Mouse (Mus musculus) frontal cortex, postnatal 36 days (tissue): ENCODE data around the gene Foxf2.

ENCODE experiments used
- DNase-seq, 2 experiments: peaks; one replicate each; pipeline ENCODE4 v3.0.0; 2022; ENCODE audit warnings: low spot score in 2 of 2

Gene Foxf2

DNA sequence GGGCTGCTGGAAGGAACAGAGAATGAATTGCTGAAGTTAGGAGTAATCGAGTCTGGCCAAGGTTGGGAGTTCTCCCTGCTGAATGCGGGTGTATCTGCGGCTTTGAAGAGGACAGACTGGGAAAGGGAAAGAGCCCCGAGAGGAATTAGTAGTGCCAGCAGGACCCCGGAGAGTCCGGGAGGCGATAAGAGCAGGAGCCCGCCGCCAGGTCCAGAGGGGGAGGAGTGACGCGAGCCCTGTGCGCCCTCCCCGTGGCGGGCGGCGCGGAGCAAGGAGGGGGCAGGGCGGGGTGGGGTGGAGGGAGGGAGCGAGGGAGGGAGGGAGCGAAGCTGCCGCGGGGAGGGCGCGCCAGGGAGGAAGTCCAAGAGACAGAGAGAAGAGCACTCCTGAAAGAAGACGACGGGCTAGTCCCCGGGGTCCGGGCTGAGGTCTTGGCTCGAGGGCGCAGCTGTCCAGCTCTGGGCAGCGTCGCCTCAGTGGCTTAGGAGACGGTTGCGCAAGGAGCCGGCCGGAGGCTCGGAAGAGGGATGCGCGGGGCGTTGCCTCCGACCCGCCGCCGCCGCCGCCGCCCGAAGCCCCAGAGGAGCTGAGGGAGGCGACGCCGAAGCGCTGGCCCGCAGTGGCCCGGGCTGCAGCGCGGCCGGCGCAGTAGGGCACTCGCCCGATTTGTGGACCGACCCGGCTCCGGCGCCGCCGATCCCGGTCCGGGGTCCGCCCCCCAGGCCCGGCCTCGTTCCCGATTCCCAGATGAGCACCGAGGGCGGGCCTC, at the start of gene Foxf2:
Gene Foxf2, plus strand, starts transcription at position 484 of the 769 bp plus-strand sequence.
- DNase-seq: no peak

- DNase-seq: no peak
Observed at GRCm38 (mm10) chr13:31576696-31577095, 48.9 kb upstream of the Foxf2 start.

GRCm38 (mm10) chr13:31577576-31577975, 48.0 kb upstream of the Foxf2 start:
- no peak for DNase-seq

DNA sequence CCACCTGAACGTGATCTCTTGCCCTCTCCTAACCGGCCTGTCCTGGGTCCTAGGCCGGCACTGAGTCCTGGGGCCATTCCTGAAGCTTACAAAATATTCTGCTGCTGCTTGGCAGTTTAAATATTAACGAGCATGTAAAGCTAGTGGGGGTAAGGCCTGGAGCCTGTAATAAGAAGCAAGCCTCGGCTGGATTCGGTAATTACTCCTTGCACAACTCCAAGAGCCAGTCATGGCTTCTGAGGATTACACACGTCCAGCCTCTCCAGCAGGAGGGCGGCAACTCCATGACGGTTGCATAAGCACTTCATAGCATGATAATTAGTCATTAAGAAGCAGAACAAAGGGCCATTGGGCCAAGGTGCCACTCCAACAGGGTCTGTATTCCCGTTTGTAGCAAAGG, 47.2 kb upstream of the Foxf2 start:
- DNase-seq: no peak

DNA sequence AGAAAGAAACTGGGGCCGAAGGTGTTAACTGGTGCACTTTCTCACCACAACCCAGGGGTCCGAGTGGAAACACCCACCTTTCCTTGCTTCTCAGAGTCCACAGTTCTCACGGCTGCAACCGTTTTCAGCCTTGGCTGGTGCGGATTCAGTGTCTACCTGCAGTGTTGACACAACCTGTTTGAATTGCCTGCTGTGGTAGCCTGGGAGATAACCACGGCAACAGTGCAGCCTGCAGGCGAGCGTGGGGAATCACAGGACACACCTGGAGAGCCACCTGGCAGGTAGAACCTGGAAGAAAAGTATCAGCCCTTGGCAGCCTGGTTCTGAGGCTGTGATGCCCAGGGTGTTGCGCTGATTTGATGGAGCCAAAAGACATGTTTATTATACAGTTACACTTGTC, 45.8 kb upstream of the Foxf2 start:
- no peak for DNase-seq

DNA sequence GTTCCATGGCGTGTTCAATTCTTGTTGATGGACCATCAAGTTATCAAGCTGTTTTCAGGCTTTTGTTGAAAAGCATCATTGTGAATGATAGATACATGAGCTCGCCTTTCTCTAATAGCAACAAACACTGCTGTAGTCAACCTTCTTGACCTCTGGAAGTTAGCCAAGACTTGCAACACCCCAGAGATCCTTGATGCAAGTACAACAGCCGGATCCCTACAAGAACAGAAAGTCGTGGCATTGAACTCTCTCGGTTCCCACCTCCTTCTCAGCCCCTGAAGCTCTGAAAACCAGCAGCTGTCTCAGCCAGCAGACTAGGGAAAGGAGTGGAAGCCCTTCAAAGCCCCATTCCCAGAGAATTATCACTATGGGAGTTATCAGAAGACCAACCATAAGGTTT, 38.3 kb upstream of the Foxf2 start:
- no peak for DNase-seq

DNA sequence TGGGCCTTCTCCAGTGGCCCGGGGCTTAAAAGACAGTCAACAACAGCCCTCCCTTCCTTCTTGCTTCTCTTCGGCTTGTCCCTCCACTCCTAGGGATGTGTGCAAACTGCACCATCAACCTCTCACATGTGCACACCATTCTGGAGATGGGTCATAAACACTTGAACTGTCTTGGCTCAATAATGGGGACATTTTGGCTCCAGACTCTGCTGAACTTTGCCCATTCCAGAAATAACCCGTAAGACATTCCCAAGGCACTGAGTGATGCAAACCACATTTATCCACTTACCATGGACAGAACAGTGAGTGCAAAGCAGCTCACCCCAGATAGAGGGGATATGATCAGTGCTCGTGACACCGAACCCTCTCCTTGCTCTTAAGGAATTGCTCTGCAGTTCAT, 26.0 kb upstream of the Foxf2 start:
- DNase-seq: no peak

GRCm38 (mm10) chr13:31603964-31604363, 21.7 kb upstream of the Foxf2 start:
- no peak for DNase-seq

DNA sequence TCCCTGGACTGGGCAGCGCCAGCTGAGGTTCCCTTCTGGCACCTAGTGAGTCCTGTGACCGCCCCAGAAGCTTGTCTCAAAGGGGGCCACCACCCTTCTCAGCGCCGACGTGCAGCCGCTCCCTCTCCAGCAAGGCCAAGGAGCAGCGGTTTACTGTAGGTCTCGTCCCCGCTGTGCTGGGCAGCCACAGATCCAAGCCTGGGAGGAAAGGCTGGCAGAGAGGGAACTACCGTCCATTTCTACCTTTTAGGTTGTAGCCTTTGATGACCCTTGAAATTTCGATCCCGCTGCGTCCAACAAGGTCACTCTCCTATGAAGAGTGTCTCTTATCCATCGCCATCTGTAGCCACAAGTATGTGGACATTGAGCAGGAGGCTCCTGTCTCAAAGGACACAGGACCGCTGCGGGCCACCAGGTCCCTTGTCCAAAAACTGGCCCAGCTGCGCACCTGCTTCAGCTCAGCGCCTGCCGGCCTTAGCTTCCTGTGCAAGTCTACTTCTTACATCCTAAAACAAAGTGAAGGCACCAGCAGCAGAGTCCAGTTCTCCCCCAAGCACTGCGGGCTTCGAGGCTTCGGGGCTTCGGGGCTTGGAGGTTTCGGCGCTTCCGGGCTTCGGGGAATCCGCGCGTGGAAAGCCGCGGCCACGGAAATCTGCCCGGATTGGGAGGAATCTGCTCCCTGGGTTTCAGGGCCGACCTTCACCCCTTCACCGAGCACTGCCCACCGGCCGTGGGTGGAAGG, 10.7 kb upstream of the Foxf2 start:
- no peak for DNase-seq

DNA sequence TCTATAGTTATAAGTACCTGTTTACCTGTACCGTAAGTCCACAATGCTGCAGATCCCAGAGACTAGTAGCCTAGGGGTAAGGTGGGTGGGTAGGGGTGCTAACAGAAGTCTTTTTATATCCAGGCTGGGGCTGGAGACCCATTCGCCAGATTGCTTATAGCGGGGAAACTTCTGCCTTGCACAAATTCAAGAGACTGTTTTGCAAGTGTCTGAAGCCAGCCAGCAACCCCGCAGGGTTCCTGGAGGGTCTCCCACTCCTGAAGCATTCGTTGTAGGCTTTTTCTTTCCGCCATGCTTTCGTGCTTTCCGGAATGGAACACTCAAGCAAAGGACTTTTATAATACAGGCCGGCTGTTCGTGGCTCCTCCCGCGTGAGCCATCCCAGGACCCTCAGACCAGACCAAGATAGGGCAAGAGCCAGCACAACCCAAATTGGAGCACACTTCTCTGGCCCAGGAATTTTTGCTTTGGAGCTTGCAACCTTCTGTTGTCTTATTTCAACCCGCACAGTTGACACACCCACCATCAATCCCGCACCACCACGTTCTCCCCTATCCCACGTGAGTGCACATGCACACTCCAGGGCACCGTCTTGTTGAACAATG, 10.0 kb upstream of the Foxf2 start:
- DNase-seq: no peak

DNA sequence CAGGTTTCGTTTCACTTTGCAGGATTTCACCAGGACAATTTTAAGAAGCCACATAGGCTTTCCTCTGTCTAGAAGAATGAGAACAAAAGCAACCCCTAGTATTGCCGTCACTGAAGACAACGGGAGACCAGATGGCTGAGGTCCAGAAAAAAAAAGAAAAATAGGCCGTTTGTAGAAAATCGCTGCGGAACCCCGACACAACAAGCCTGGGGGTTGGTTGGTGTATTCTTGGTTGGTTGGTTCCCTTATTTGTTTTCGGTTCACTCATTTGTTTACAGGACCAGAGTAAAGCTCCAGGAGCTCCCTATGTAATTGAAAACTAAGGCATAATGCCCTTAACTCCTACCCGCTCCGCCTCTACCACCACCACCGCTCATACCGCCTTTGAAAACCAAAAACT, 7.6 kb upstream of the Foxf2 start:
- DNase-seq: no peak

DNA sequence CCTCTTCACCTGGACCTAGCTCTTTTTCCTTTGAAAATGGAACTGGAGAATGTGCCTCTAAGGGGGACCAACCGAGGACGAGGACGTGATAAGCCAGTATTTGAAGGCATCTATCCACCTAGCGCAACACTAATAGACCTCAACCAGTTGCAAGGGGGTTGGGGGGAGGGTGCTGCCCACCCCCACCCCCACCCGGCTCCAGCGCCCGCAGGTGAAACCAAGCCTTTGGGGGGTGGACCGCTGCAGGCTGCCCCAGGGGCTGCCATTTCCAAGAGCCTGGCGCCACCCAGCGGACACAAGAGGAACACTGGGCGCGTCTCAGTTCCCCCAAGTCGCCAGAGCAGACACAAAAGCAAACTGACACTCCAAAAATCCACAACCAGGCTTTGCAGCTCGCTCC, 7.2 kb upstream of the Foxf2 start:
- DNase-seq: peak; percentile 65 to 66

DNA sequence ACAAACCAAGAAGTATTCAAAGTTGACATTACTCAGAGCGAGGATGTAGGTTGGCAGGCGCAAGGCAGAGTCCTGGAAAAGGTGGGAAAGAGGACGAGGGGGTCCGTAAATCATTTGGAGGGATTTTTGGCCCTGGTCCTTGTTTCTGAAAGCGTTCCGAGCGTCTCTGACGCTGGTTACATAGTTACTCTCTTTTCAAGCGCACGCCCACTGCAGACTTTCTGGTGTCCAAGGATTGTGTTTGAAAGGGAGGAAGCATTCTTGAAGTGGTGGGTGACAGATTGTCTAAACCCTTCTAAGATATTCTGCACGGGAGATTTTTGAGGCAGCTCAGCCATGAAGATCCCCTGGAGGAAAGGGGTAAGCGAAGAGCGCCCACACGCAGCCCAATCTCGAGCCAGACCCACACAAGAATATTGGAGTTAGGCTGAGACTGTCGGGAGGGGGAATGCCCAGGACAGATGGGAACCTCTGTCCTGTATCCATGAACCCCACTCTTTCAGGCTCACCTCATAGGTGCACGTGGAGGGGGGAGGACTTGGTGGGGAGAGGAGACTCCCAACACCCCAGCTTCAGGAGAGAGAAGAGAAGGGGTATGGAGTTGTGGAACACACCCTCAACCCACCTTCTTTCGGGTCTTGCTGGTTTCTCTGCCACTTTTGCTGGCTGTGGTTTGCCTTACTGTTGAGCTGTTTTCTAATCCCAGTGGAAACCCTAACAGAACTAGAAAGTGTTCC, 6.5 kb upstream of the Foxf2 start:
- no peak for DNase-seq

DNA sequence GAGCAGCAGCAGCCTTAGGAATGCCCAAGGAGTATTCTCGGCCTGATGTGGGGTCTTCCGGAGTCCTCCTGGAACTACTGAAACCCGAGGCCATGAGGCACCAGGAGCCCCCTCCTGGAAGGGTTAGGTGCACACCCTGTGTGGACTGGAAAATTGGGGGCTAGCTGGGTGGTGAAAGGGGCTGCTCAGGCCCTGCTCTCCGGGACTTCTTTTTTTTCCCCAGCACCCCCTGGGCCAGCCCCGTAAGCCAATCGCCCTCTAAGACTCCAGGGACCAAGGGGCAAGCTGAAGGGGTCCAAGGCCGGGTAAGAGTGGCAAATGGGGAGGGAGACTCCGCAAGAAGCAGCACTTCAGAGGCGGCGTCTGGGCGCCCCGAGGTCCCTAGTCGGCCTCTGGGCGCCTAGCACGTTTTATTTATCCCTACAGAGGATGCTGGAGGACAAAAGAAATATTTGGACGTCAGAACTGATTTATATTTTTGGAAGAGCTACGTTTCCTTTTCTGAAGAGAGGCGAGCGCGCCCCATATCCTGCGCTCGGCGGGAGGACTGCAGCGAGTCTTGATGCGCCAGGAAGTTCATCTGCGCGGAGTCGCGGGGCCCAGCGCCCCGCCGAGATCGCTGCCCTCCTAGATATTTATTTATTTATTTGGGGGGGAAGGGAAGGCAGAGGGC, 5.7 kb upstream of the Foxf2 start:
- DNase-seq: no peak

GRCm38 (mm10) chr13:31620499-31620847, 5.1 kb upstream of the Foxf2 start:
- no peak for DNase-seq

DNA sequence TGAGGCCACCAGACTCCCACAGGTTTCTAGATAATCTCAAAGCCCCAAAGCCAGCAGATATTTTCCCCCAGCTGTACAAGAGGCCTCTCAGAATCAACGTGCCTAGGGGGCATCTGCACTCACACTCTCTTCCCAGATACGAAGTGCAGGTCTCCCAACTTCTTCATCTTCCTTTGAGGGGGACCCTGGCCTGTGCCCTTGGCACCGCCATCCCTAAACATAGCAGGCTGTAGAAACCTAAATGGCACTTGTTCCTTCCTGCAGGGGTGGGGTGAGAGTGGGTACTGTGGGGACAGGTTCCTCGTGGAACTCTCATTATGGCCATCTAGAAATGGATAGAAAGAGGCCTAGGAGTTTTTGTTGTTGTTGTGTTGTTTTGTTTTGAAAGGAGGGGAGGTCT, 4.7 kb upstream of the Foxf2 start:
- no peak for DNase-seq

DNA sequence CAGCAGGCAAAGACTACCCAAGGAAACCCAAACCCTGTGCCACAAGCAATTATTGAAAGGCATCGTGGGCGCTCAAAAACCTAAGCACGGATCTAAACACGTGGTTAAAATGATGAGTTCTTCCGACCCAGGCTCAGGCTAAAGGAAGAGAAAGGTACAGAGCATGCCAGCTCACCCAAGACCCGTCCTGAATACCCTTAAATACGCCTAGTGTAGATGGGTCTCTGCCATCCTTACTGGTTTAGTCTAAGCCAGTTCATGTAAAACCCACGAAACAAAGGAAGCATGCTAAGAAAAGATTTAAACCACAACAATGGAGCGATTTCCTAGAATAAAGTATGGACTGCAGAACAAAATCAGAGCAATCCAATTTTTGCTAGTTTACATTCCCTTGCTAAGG, 3.9 kb upstream of the Foxf2 start:
- no peak for DNase-seq

- DNase-seq: no peak
Observed at GRCm38 (mm10) chr13:31622371-31622770, 3.2 kb upstream of the Foxf2 start.

GRCm38 (mm10) chr13:31623291-31623690, 2.3 kb upstream of the Foxf2 start:
- DNase-seq: no peak

DNA sequence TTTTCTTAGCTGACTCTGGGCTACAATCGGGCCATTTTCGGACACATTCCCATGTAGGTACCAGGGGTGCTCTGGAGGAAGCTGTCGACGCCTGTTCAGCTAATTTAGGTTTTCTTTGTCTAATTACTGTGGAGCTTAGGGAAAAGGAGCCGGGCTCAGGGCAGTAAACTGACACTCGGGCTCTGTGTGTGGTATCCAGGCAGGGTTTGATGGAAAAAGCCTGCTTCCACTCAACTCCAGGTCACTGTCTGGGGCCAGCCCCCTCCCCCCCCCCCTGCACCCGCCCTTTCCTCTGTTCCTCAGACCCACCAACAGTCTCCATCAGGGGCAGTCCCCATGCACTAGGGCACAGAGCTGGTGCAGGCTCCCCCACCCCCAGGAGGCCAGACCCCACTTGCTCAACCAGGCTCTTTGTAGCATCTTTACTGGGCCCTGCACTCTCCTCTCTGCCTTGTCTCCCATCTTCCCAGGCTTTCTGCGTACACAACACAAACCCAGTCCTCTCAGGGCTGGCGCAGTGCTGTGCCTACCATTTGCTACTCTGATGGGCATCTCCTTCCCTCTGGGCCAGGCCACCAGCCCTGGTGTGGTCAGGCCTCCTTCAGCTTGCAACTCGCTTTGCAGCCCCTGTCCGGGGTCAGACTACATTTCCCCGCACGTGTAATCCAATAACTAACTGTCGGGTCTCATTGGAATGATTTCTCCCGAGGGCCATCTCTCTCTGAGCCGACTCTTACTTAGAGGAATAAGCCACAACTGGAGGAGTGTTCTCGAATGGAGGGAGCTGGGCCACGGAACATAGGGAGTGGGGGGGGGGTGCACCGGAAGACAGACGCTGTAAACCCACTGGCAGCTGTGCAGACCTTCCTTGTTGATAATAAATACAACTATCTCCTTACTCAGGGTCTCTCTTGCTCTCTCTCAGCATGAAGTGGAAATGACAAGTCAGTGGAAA, 1.4 kb upstream of the Foxf2 start:
- no peak for DNase-seq

DNA sequence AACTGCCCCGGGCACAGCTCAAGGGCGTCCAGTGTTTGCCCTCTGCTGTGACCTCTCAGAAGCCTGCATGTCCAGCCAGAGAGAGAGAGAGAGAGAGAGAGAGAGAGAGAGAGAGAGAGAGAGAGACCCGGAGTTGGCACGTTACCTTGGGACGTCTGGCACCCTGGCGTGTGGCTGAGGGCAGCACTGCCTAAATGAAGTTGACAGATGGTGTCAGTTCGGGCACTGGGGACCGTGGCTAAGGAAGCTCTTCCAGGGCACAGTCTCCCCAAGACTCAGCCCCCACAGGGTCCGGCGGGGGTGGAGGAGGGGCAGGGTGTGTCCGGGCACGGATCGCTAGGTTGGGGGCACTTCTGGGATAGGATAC, 667 bp upstream of the Foxf2 start:
- DNase-seq: no peak
